Mouse (Mus musculus) liver, embryonic 15.5 days (tissue): ENCODE results near the gene Trmo. TPM values are rescaled to one million over a fixed set of nuclear protein-coding genes. Genes with fewer than 3 reads are reported as not detected.
A peak's percentile ranks its signal among the peaks of the same experiment; 100 is the strongest.

Experiments used
- ATAC-seq: fragments of 200-750 bp; cut with Nextera tagmentation; 2 replicates; pipeline ENCODE4 v1.8.0; 2017; ENCODE audit warnings: moderate number of reproducible peaks, mild to moderate bottlenecking, moderate library complexity; ENCODE audit not compliant: insufficient read depth
- H3K27ac ChIP-seq: fragments of 300-500 bp; sonication (generic); replicated peaks from 2 replicates; pipeline ENCODE4 v1.5.1; 2015; ENCODE audit warnings: mild to moderate bottlenecking, inconsistent platforms
- H3K27me3 ChIP-seq: fragments of 300-500 bp; sonication (generic); 2 replicates; pipeline ENCODE4 v1.6.1; 2015; ENCODE audit warnings: mild to moderate bottlenecking, inconsistent platforms
- H3K36me3 ChIP-seq: fragments of 300-500 bp; sonication (generic); replicated peaks from 2 replicates; pipeline ENCODE4 v1.6.1; 2015; ENCODE audit warnings: moderate library complexity, mild to moderate bottlenecking, inconsistent platforms
- H3K4me1 ChIP-seq: fragments of 300-500 bp; sonication (generic); replicated peaks from 2 replicates; pipeline ENCODE4 v1.6.1; 2015; ENCODE audit warnings: inconsistent platforms
- H3K4me2 ChIP-seq: fragments of 300-500 bp; sonication (generic); 2 replicates; pipeline ENCODE4 v1.6.1; 2015; ENCODE audit warnings: moderate library complexity, mild to moderate bottlenecking, inconsistent platforms
- H3K4me3 ChIP-seq: fragments of 300-500 bp; sonication (generic); replicated peaks from 2 replicates; pipeline ENCODE4 v1.5.1; 2015; ENCODE audit warnings: mild to moderate bottlenecking, inconsistent platforms
- H3K9ac ChIP-seq: fragments of 300-500 bp; sonication (generic); 2 replicates; pipeline ENCODE4 v1.6.1; 2015; ENCODE audit warnings: moderate library complexity, mild to moderate bottlenecking, inconsistent platforms
- H3K9me3 ChIP-seq: fragments of 300-500 bp; sonication (generic); replicated peaks from 2 replicates; pipeline ENCODE4 v1.6.1; 2016; ENCODE audit warnings: inconsistent platforms
- WGBS: fragments of 180-500 bp; shearing (Covaris S2); methylation state at CpG from one replicate; pipeline ENCODE4 v1.1.7; 2015; ENCODE audit warnings: mixed read lengths; ENCODE audit not compliant: insufficient replicate concordance; 5-methylcytosine and 5-hydroxymethylcytosine counted together
- polyA plus RNA-seq: library from polyadenylated mRNA; unstranded; fragments of >200 nt; fragmentation: Nextera tagmentation; extraction: Ambion mirVana; gene quantifications from 2 replicates; pipeline ENCODE4 v1.2.1, GENCODE M21; 2015

The Trmo gene
- polyA plus RNA-seq, 1 experiment from 2014 or later, result 8.2 TPM

- H3K27me3 ChIP-seq, result peaks cover 73% of the 10 kb centered on the region
- H3K9ac ChIP-seq, result no peak overlapping the region
- 0 out of 2 replicates have a peak overlapping the region, but pooled peaks have one; percentile 8 for H3K4me3 ChIP-seq
- peaks cover 17% of the 10 kb centered on the region for H3K4me1 ChIP-seq
- 0 out of 2 replicates have a peak, but pooled peaks have one; percentile 29 for ATAC-seq
- peaks cover 19% of the 10 kb centered on the region for H3K36me3 ChIP-seq
- no peaks in the 10 kb centered on the region for H3K9me3 ChIP-seq
- H3K27ac ChIP-seq, result no peak overlapping the region
- WGBS, result 8% methylated on average over 19 of the region's 19 CpGs
- H3K4me2 ChIP-seq, result peak overlapping the region; percentile 48; the same call in 1 of the 2 replicates
These were observed 18.2 kb downstream of the Trmo start for GRCm38 (mm10) chr4:46371030-46371429.

- Histone ChIP-seq H3K4me2 (no peak overlapping the region), H3K36me3 (peaks cover 12% of the 10 kb centered on the region), H3K9ac (no peak overlapping the region), H3K4me1 (peaks cover 17% of the 10 kb centered on the region), H3K27me3 (peaks cover 79% of the 10 kb centered on the region), H3K9me3 (no peaks in the 10 kb centered on the region), H3K4me3 (no peak overlapping the region), H3K27ac (no peak overlapping the region)
- 26% methylated on average over 6 of the region's 6 CpGs for WGBS
- ATAC-seq, result no peak
These were observed 18.8 kb downstream of the Trmo start for GRCm38 (mm10) chr4:46370406-46370805.

GRCm38 (mm10) chr4:46369070-46369469 lies 20.2 kb downstream of the Trmo start:
- H3K27ac ChIP-seq, result no peak overlapping the region
- no peak overlapping the region for H3K4me2 ChIP-seq
- H3K27me3 ChIP-seq, result peaks cover 79% of the 10 kb centered on the region
- H3K9me3 ChIP-seq, result no peaks in the 10 kb centered on the region
- peaks cover 8% of the 10 kb centered on the region for H3K4me1 ChIP-seq
- H3K9ac ChIP-seq, result no peak overlapping the region
- H3K4me3 ChIP-seq, result no peak overlapping the region
- WGBS, result 59% methylated on average over 4 of the region's 4 CpGs
- no peaks in the 10 kb centered on the region for H3K36me3 ChIP-seq
- no peak for ATAC-seq

- 11% methylated on average over 12 of the region's 12 CpGs for WGBS
- Histone ChIP-seq H3K4me2 (no peak overlapping the region), H3K9me3 (no peaks in the 10 kb centered on the region), H3K27ac (no peak overlapping the region), H3K27me3 (peaks cover 72% of the 10 kb centered on the region), H3K36me3 (no peaks in the 10 kb centered on the region), H3K4me3 (no peak overlapping the region), H3K4me1 (peaks cover 8% of the 10 kb centered on the region), H3K9ac (no peak overlapping the region)
- no peak for ATAC-seq
These were observed 21.7 kb downstream of the Trmo start for GRCm38 (mm10) chr4:46367487-46367959.

- H3K9ac ChIP-seq, result no peak overlapping the region
- H3K9me3 ChIP-seq, result no peaks in the 10 kb centered on the region
- 60% methylated on average over 2 of the region's 2 CpGs for WGBS
- H3K27ac ChIP-seq, result no peak overlapping the region
- no peaks in the 10 kb centered on the region for H3K36me3 ChIP-seq
- ATAC-seq, result no peak
- no peak overlapping the region for H3K4me3 ChIP-seq
- H3K27me3 ChIP-seq, result peaks cover 40% of the 10 kb centered on the region
- no peaks in the 10 kb centered on the region for H3K4me1 ChIP-seq
- H3K4me2 ChIP-seq, result no peak overlapping the region
These were observed 24.9 kb downstream of the Trmo start for GRCm38 (mm10) chr4:46364360-46364759.

GRCm38 (mm10) chr4:46361258-46361657 lies 28.0 kb downstream of the Trmo start:
- H3K27ac ChIP-seq, result no peak overlapping the region
- H3K9ac ChIP-seq, result no peak overlapping the region
- H3K27me3 ChIP-seq, result peaks cover 18% of the 10 kb centered on the region
- 38% methylated on average over 5 of the region's 5 CpGs for WGBS
- no peaks in the 10 kb centered on the region for H3K4me1 ChIP-seq
- H3K36me3 ChIP-seq, result no peaks in the 10 kb centered on the region
- H3K4me3 ChIP-seq, result no peak overlapping the region
- ATAC-seq, result no peak
- H3K9me3 ChIP-seq, result no peaks in the 10 kb centered on the region
- no peak overlapping the region for H3K4me2 ChIP-seq

GRCm38 (mm10) chr4:46359539-46360253 lies 29.5 kb downstream of the Trmo start:
- WGBS, result 50% methylated on average over 12 of the region's 12 CpGs
- peaks cover 22% of the 10 kb centered on the region for H3K27me3 ChIP-seq

GRCm38 (mm10) chr4:46356351-46357133 lies 32.7 kb downstream of the Trmo start:
- ATAC-seq, result no peak
- H3K27me3 ChIP-seq, result peaks cover 48% of the 10 kb centered on the region
- no peaks in the 10 kb centered on the region for H3K36me3 ChIP-seq
- H3K4me1 ChIP-seq, result no peaks in the 10 kb centered on the region
- no peak overlapping the region for H3K27ac ChIP-seq
- H3K9me3 ChIP-seq, result no peaks in the 10 kb centered on the region
- H3K4me3 ChIP-seq, result no peak overlapping the region
- H3K4me2 ChIP-seq, result no peak overlapping the region
- 48% methylated on average over 12 of the region's 12 CpGs for WGBS
- no peak overlapping the region for H3K9ac ChIP-seq

More at GRCm38 (mm10) chr4:46359539-46360253, 29.5 kb downstream of the Trmo start:
- Histone ChIP-seq H3K36me3 (no peaks in the 10 kb centered on the region), H3K4me3 (no peak overlapping the region), H3K4me2 (no peak overlapping the region), H3K9me3 (no peaks in the 10 kb centered on the region), H3K27ac (no peak overlapping the region), H3K4me1 (no peaks in the 10 kb centered on the region), H3K9ac (no peak overlapping the region)
- ATAC-seq, result no peak

GRCm38 (mm10) chr4:46353045-46353444 lies 36.2 kb downstream of the Trmo start:
- H3K27me3 ChIP-seq, result peaks cover 83% of the 10 kb centered on the region
- no peak overlapping the region for H3K27ac ChIP-seq
- no peaks in the 10 kb centered on the region for H3K36me3 ChIP-seq
- no peaks in the 10 kb centered on the region for H3K4me1 ChIP-seq
- no peaks in the 10 kb centered on the region for H3K9me3 ChIP-seq
- no peak overlapping the region for H3K4me3 ChIP-seq
- WGBS, result 15% methylated on average over 10 of the region's 10 CpGs
- H3K4me2 ChIP-seq, result no peak overlapping the region
- ATAC-seq, result no peak
- H3K9ac ChIP-seq, result no peak overlapping the region

- Histone ChIP-seq H3K4me3 (no peak overlapping the region), H3K27ac (no peak overlapping the region), H3K9me3 (no peaks in the 10 kb centered on the region), H3K27me3 (peaks cover 96% of the 10 kb centered on the region), H3K4me2 (no peak overlapping the region), H3K36me3 (no peaks in the 10 kb centered on the region), H3K9ac (no peak overlapping the region), H3K4me1 (peaks cover 6% of the 10 kb centered on the region)
- WGBS, result 35% methylated on average over 5 of the region's 5 CpGs
- no peak for ATAC-seq
These were observed 39.7 kb downstream of the Trmo start for GRCm38 (mm10) chr4:46349530-46349929.

GRCm38 (mm10) chr4:46348897-46349296 lies 40.3 kb downstream of the Trmo start:
- Histone ChIP-seq H3K4me1 (peaks cover 12% of the 10 kb centered on the region), H3K4me3 (no peak overlapping the region), H3K9me3 (no peaks in the 10 kb centered on the region), H3K27me3 (peaks cover 100% of the 10 kb centered on the region), H3K27ac (no peak overlapping the region), H3K36me3 (no peaks in the 10 kb centered on the region), H3K9ac (no peak overlapping the region), H3K4me2 (no peak overlapping the region)
- no peak for ATAC-seq
- WGBS, result 23% methylated on average over 9 of the region's 9 CpGs
